ENCODE assay signal across 21 mouse cellular contexts in genomic region chr11:106132516-106132915, GRCm38 (mm10). TPM values are rescaled to one million over a fixed set of nuclear protein-coding genes. Genes with fewer than 3 reads are reported as not detected.
A peak's percentile ranks its signal among the peaks of the same experiment; 100 is the strongest.
DNase-seq lines count a peak whose midpoint lies in the region; ATAC-seq and TF ChIP-seq lines count a peak whose summit lies in the region.
"Had no signal": no experiment of that assay in that cellular context is flagged by ENCODE, and none has a peak within 500 bp of the region (broad histone marks: within the 10 kb centered on the region; RNA-seq: fewer than 3 reads in every experiment).

No protein-coding gene starts in this region.

- no peak overlapping the region for H3K4me2 ChIP-seq in heart, embryonic 12.5 days
- no peak overlapping the region for H3K4me2 ChIP-seq in kidney, postnatal 0 days (ENCODE audit: low read length)
- no peak overlapping the region for H3K4me2 ChIP-seq in kidney, embryonic 15.5 days

- peaks cover 39% of the 10 kb centered on the region for H3K36me3 ChIP-seq in heart, embryonic 12.5 days
- peaks cover 29% of the 10 kb centered on the region for H3K36me3 ChIP-seq in kidney, postnatal 0 days (ENCODE audit: insufficient read depth, low read length)
- peaks cover 54% of the 10 kb centered on the region for H3K36me3 ChIP-seq in kidney, embryonic 15.5 days

- H3K4me1 ChIP-seq in heart, embryonic 12.5 days (replicated peaks), result peaks cover 29% of the 10 kb centered on the region
- no peaks in the 10 kb centered on the region for H3K4me1 ChIP-seq in kidney, postnatal 0 days (replicated peaks; ENCODE audit: insufficient read depth, low read length)
- peaks cover 12% of the 10 kb centered on the region for H3K4me1 ChIP-seq in kidney, embryonic 15.5 days

- ATAC-seq in heart, embryonic 12.5 days (ENCODE audit: insufficient number of reproducible peaks, low FRiP score), result no peak
- ATAC-seq in kidney, postnatal 0 days (replicated peaks; ENCODE audit: low FRiP score, low read depth), result no peak
- no peak for ATAC-seq in kidney, embryonic 15.5 days (replicated peaks; ENCODE audit: low FRiP score)
- ATAC-seq: activated CD4-positive, CD25-positive, alpha-beta regulatory T cell, adult 4 months; CD4-positive, CD25-positive, alpha-beta regulatory T cell, adult 4 months; Patski had no signal

- no peaks in the 10 kb centered on the region for H3K27me3 ChIP-seq in heart, embryonic 12.5 days (replicated peaks)
- no peaks in the 10 kb centered on the region for H3K27me3 ChIP-seq in kidney, postnatal 0 days (ENCODE audit: insufficient read depth, low read length)
- H3K27me3 ChIP-seq in kidney, embryonic 15.5 days, result no peaks in the 10 kb centered on the region
- H3K27me3 ChIP-seq: CH12.LX, Patski had no signal

- peak; percentile 74 for DNase-seq in heart, adult 11 months
- DNase-seq in kidney, postnatal 0 days (ENCODE audit: low spot score), result peak; percentile 52
- DNase-seq: adrenal gland, adult 2 months; adrenal gland, adult 8-10 months; adrenal gland, postnatal 10 days; adrenal gland, postnatal 14 days; adrenal gland, postnatal 25 days; adrenal gland, postnatal 36 days; B cell, adult 2 months; cerebellum, adult 11 months; cerebellum, adult 11-12 months; cerebellum, adult 18-20 months had no signal

- no peak overlapping the region for H3K27ac ChIP-seq in heart, embryonic 12.5 days (ENCODE audit: poor library complexity, severe bottlenecking)
- no peak overlapping the region for H3K27ac ChIP-seq in kidney, postnatal 0 days
- no peak overlapping the region for H3K27ac ChIP-seq in kidney, embryonic 15.5 days

- 95% methylated on average over 5 of the region's 5 CpGs for WGBS in heart, embryonic 12.5 days
- 58% methylated on average over 5 of the region's 5 CpGs for WGBS in kidney, postnatal 0 days
- WGBS in kidney, embryonic 15.5 days, result 67% methylated on average over 5 of the region's 5 CpGs

- no peak overlapping the region for H3K9ac ChIP-seq in heart, embryonic 12.5 days
- H3K9ac ChIP-seq in kidney, postnatal 0 days (ENCODE audit: low read depth, low read length), result no peak overlapping the region
- H3K9ac ChIP-seq in kidney, embryonic 15.5 days, result no peak overlapping the region

- H3K9me3 ChIP-seq in heart, embryonic 12.5 days (replicated peaks), result no peaks in the 10 kb centered on the region
- H3K9me3 ChIP-seq in kidney, postnatal 0 days (replicated peaks; ENCODE audit: low read length), result no peaks in the 10 kb centered on the region
- H3K9me3 ChIP-seq in kidney, embryonic 15.5 days (replicated peaks), result no peaks in the 10 kb centered on the region
- H3K9me3 ChIP-seq: G1E had no signal

- TF ChIP-seq CTCF in kidney, postnatal 0 days (IDR thresholded peaks at IDR 0.05; ENCODE audit: low read depth), result no peak

- no peak overlapping the region for H3K4me3 ChIP-seq in heart, embryonic 12.5 days
- H3K4me3 ChIP-seq in kidney, postnatal 0 days (replicated peaks; ENCODE audit: low read depth, low read length), result no peak overlapping the region
- no peak overlapping the region for H3K4me3 ChIP-seq in kidney, embryonic 15.5 days (replicated peaks)

RNA-seq across cellular contexts. Expression of gene Gm10840, which starts 28.1 kb away (rescaled TPM):
- not detected in 2 replicates for polyA plus RNA-seq in heart, embryonic 12.5 days (2016; fragmentation: Nextera tagmentation; extraction: Ambion mirVana)
- polyA plus RNA-seq in kidney, postnatal 0 days (2015; fragmentation: Nextera tagmentation; extraction: Ambion mirVana), result not detected in 2 replicates
- not detected in 2 replicates for polyA plus RNA-seq in kidney, embryonic 15.5 days (2015; fragmentation: Nextera tagmentation; extraction: Ambion mirVana)
- polyA plus RNA-seq: activated CD4-positive, CD25-positive, alpha-beta regulatory T cell, adult 4 months; adrenal gland, adult 2 months; brain, embryonic 14.5 days; C2C12; CD4-positive, CD25-positive, alpha-beta regulatory T cell, adult 4 months; G1E; Patski had no signal

RNA-seq across cellular contexts. Expression of gene Limd2, which starts 28.1 kb away (rescaled TPM):
- 125 and 135 TPM in 2 replicates for polyA plus RNA-seq in heart, embryonic 12.5 days (2016; fragmentation: Nextera tagmentation; extraction: Ambion mirVana)
- 132 and 140 TPM in 2 replicates for polyA plus RNA-seq in kidney, postnatal 0 days (2015; fragmentation: Nextera tagmentation; extraction: Ambion mirVana)
- polyA plus RNA-seq in kidney, embryonic 15.5 days (2015; fragmentation: Nextera tagmentation; extraction: Ambion mirVana), result 201 and 217 TPM in 2 replicates

RNA-seq across cellular contexts. Expression of gene Map3k3, which starts 48.1 kb away (rescaled TPM):
- 35.0 and 35.3 TPM in 2 replicates for polyA plus RNA-seq in heart, embryonic 12.5 days (2016; fragmentation: Nextera tagmentation; extraction: Ambion mirVana)
- polyA plus RNA-seq in kidney, postnatal 0 days (2015; fragmentation: Nextera tagmentation; extraction: Ambion mirVana), result 20.0 and 20.5 TPM in 2 replicates
- 22.1 and 24.3 TPM in 2 replicates for polyA plus RNA-seq in kidney, embryonic 15.5 days (2015; fragmentation: Nextera tagmentation; extraction: Ambion mirVana)
